Mouse (Mus musculus): ENCODE measurements around the gene Aldh1a1. TPM values are rescaled to one million over a fixed set of nuclear protein-coding genes. Genes with fewer than 3 reads are reported as not detected.

Aldh1a1 gene
- 10.8 and 43.7 TPM in 2 replicates for polyA plus RNA-seq (2012; rRNA removed; ENCODE audit: low replicate concordance)

DNA sequence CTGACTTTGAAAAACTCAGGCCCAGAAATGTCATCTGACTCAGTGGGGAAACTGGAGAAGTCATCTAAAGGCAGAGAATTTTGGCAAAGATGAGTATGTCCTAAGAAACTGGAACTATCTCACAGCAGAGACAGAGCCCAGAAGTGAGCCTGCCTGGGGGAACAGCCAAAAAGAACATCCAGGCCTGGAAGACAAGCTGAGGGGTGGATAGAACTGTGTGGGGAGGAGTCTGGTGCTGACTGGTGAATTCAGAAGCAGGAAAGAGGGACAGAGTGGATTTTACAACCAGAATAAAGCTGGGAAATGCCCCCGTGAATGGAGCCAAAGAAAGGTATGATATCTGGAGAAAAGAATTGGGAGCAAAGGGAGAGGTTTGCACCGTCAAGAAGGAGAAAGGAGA, at the start of gene Aldh1a1:
Aldh1a1 (plus strand) TSS at position 225 of the 400 bp plus-strand sequence.

Other genes starting within 250 kb of the Aldh1a1 start
- 14.9 and 48.6 TPM in 2 replicates for gene Anxa1, start 101.8 kb upstream of the Aldh1a1 start, polyA plus RNA-seq (2012; rRNA removed; ENCODE audit: low replicate concordance)
- gene Aldh1a7, start 234.8 kb downstream of the Aldh1a1 start, polyA plus RNA-seq (2012; rRNA removed; ENCODE audit: low replicate concordance): 14.0 and 32.8 TPM in 2 replicates